Mouse (Mus musculus): ENCODE data around the gene Ptprn2.

GRCm38 (mm10) chr12:116771493-116771892 is 286.0 kb downstream of the Ptprn2 start:
- TF ChIP-seq CTCF (IDR thresholded peaks at IDR 0.05; ENCODE audit: borderline replicate concordance, extremely low read depth, insufficient read depth, insufficient read length) = no peak
- TF ChIP-seq POLR2A (IDR thresholded peaks at IDR 0.05; ENCODE audit: borderline replicate concordance, extremely low read depth, insufficient read depth, insufficient read length, poor library complexity, severe bottlenecking) = no peak
